Mouse (Mus musculus): ENCODE measurements around the gene Hydin. TPM values are rescaled to one million over a fixed set of nuclear protein-coding genes. Genes with fewer than 3 reads are reported as not detected.

Gene Hydin
- total and polyA plus RNA-seq, 3 experiments: 9.5 to 17.3 (median 9.8) TPM

DNA sequence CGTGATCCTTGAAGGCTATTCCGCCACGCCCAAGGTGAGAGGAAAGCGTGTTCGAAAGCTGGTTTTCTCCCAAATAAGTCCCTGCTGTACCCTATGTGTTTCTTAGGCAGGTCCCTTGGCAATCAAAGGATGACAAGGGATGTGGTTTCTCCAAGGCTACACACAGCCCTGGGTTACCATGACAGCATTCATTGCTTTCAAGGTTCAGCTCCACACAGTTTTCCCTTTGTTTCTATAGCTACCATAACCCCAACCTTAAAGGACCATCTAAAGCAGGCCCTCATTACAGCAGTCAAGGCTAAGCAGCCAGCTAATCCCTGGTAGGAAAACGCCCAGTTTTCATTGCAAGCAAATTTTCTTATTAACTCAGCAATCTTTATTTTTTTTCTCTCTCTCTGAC lies 183.7 kb downstream of the Hydin start:
- no peak overlapping the region for H3K9ac ChIP-seq (ENCODE audit: insufficient read depth, low read depth)
- in situ Hi-C loops (cut with MboI; ENCODE audit: low pct_ligation_motif_present, low pct_unique_long_range_greater_than_20kb, low sequenced_read_pairs): no loop called here
- peaks cover 14 to 64% of the 10 kb centered on the region in 2 experiments for H3K36me3 ChIP-seq (replicated peaks in 1 of 2; ENCODE audit: control insufficient read depth in 1 of 2, insufficient read depth in 1 of 2, low read length in 1 of 2)
- H3K4me1 ChIP-seq (ENCODE audit: control insufficient read depth in 1 of 2, insufficient read depth in 2 of 2): no peaks in the 10 kb centered on the region
- no peak overlapping the region for H3K4me2 ChIP-seq (ENCODE audit: insufficient read depth, low read depth, poor library complexity, severe bottlenecking)
- no peak for DNase-seq (ENCODE audit: extremely low read depth)
- H3K79me2 ChIP-seq (replicated peaks; ENCODE audit: control insufficient read depth, extremely low read depth, insufficient read depth, poor library complexity, severe bottlenecking): no peaks in the 10 kb centered on the region
- dilution Hi-C loops (cut with MboI; ENCODE audit: extremely low pct_ligation_motif_present, extremely low pct_unique_long_range_greater_than_20kb, low sequenced_read_pairs): no loop called here
- no peak overlapping the region for H3K4me3 ChIP-seq (replicated peaks in 1 of 3; ENCODE audit: low read depth in 2 of 3, low read length in 2 of 3, poor library complexity in 1 of 3)
- no peak overlapping the region for H3K27ac ChIP-seq (ENCODE audit: insufficient read depth, low read depth)
- no peaks in the 10 kb centered on the region for H3K27me3 ChIP-seq (replicated peaks)
- no peaks in the 10 kb centered on the region for H3K9me3 ChIP-seq (replicated peaks; ENCODE audit: low read length)
- TF ChIP-seq SIN3A (IDR thresholded peaks at IDR 0.05; ENCODE audit: low read length) (no peak), RAD21 (IDR thresholded peaks at IDR 0.05; ENCODE audit: low read depth, low read length) (no peak), NRF1 (IDR thresholded peaks at IDR 0.05; ENCODE audit: low read depth, low read length) (no peak), GABPA (IDR thresholded peaks at IDR 0.05; ENCODE audit: insufficient replicate concordance, low read depth, low read length) (no peak), POLR2AphosphoS2 (IDR thresholded peaks at IDR 0.05; ENCODE audit: low read depth, low read length) (no peak), CHD1 (IDR thresholded peaks at IDR 0.05; ENCODE audit: low read depth, low read length) (no peak)

DNA sequence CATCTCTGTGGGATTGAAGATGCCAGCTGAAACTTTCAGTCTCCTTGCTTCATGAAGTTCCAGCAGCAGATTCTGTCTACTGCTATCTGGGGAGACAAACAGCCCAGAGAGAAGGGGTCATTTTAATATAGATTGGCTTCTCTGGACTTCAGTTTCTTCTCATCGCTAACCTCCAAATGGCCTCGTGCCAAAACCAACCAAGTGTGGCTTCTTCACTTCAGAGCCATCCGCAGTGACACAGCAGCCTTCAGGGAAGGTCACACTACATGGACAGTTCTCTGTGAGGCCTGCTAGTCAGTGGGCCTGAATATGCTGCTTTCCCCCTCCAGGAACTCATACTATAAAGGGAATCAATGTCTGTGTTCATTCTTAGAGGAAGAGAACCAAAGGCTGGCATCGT lies 187.7 kb downstream of the Hydin start:
- dilution Hi-C loops (cut with MboI; ENCODE audit: extremely low pct_ligation_motif_present, extremely low pct_unique_long_range_greater_than_20kb, low sequenced_read_pairs): no loop called here
- Histone ChIP-seq H3K27ac (ENCODE audit: insufficient read depth, low read depth) (no peak overlapping the region), H3K4me1 (ENCODE audit: control insufficient read depth in 1 of 2, insufficient read depth in 2 of 2) (peaks cover 10 to 11% of the 10 kb centered on the region in 2 experiments), H3K4me3 (replicated peaks in 1 of 3; ENCODE audit: low read depth in 2 of 3, low read length in 2 of 3, poor library complexity in 1 of 3) (no peak overlapping the region), H3K4me2 (ENCODE audit: insufficient read depth, low read depth, poor library complexity, severe bottlenecking) (no peak overlapping the region), H3K36me3 (replicated peaks in 1 of 2; ENCODE audit: control insufficient read depth in 1 of 2, insufficient read depth in 1 of 2, low read length in 1 of 2) (peaks cover 0 to 63% of the 10 kb centered on the region in 2 experiments), H3K79me2 (replicated peaks; ENCODE audit: control insufficient read depth, extremely low read depth, insufficient read depth, poor library complexity, severe bottlenecking) (no peaks in the 10 kb centered on the region), H3K27me3 (replicated peaks) (no peaks in the 10 kb centered on the region), H3K9me3 (replicated peaks; ENCODE audit: low read length) (peaks cover 6% of the 10 kb centered on the region), H3K9ac (ENCODE audit: insufficient read depth, low read depth) (no peak overlapping the region)
- in situ Hi-C loops (cut with MboI; ENCODE audit: low pct_ligation_motif_present, low pct_unique_long_range_greater_than_20kb, low sequenced_read_pairs): no loop called here
- no peak for TF ChIP-seq PAX5 (IDR thresholded peaks at IDR 0.05; ENCODE audit: low read length)
- no peak for TF ChIP-seq ZKSCAN1 (IDR thresholded peaks at IDR 0.05; ENCODE audit: borderline replicate concordance, low read depth, low read length)
- no peak for TF ChIP-seq NELFE (IDR thresholded peaks at IDR 0.05; ENCODE audit: low read depth, low read length)
- no peak for TF ChIP-seq E2F4 (IDR thresholded peaks at IDR 0.05; ENCODE audit: insufficient replicate concordance, low read depth, low read length)
- TF ChIP-seq RCOR1 (conservative IDR thresholded peaks at IDR 0.05; ENCODE audit: low read depth, low read length): no peak
- TF ChIP-seq ETS1 (conservative IDR thresholded peaks at IDR 0.05; ENCODE audit: low read depth, low read length): no peak
- TF ChIP-seq ZNF384 (IDR thresholded peaks at IDR 0.05; ENCODE audit: low read depth, low read length): no peak
- no peak for TF ChIP-seq TCF12 (IDR thresholded peaks at IDR 0.05; ENCODE audit: low read depth, low read length)
- TF ChIP-seq UBTF (IDR thresholded peaks at IDR 0.05; ENCODE audit: low read depth, low read length): no peak
- no peak for TF ChIP-seq KAT2A (IDR thresholded peaks at IDR 0.05; ENCODE audit: insufficient replicate concordance, low read length)
- TF ChIP-seq RAD21 (IDR thresholded peaks at IDR 0.05; ENCODE audit: low read depth, low read length): no peak
- DNase-seq (ENCODE audit: extremely low read depth): no peak

Data from CH12.LX (cell line).